Mouse (Mus musculus) skeletal muscle tissue, adult 2 months (tissue): ENCODE data around the gene Trim3.

ENCODE experiments used
- DNase-seq: peaks from one replicate; pipeline ENCODE4 v3.0.0-alpha.2; 2012; ENCODE audit warnings: low read depth, low spot score

Trim3 gene

DNA sequence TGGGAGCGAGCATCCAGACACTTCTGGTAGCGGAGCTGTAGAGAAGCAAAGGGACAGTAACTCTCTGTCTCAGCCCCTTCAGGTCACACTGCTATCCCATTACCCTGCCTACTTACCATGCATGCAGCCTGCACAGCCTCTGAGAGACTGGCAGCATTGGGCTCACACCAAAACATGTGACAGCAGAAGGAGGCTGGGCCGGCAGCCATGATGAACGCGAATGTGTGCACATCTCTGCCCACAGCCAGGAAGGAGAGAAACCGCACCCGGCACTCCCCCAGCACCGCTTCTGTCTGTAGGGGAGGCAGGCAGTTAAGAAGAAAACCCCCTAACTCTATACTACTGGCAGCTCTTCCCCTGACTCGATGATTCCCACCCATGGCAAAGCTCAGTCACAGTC lies 74.4 kb downstream of the Trim3 start:
- no peak for DNase-seq

DNA sequence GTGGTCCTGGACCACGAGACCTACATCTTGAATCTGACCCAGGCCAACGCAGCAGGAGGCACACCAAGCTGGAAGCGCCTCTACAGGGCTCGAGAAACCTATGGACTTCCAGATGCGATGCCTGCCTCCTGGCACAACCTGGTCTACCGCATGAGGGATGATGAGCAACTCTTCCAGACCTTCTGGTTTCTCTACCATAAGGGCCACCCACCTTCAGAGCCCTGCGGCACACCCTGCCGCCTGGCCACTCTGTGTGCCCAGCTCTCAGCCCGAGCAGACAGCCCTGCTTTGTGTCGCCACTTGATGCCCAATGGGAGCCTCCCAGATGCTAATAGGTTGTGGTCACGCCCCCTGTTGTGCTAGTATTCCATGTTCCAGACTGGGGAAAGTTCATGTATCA lies 75.7 kb downstream of the Trim3 start:
- no peak for DNase-seq

DNA sequence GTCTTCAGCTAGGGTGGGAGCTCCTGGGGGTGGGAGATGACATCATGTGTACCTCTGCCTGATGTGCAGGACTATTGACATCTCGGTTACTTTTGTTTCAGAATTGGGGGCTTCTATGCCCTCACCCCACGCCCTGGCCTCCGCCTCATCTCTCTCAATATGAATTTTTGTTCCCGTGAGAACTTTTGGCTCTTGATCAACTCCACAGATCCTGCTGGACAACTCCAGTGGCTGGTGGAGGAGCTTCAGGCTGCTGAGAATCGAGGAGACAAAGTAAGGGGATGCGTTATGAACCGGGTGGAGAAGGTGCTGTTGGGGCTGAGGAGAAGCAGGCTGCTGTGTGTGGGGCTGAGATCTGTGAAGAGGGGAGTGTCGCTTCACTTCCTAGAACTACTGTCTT lies 77.0 kb downstream of the Trim3 start:
- DNase-seq = no peak

DNA sequence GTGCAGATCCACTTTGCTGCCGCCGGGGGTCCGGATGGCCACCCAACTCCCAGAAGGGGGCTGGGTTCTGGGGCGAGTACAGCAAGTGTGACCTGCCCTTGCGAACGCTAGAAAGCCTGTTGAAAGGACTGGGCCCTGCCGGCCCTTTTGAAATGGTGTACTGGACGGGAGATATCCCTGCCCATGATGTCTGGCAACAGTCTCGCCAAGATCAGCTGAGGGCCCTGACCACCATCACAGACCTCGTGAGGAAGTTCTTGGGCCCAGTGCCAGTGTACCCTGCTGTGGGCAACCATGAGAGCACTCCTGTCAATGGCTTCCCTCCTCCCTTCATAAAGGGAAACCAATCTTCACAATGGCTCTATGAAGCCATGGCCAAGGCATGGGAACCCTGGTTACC lies 77.8 kb downstream of the Trim3 start:
- DNase-seq = no peak
